In the genomic region with DNA sequence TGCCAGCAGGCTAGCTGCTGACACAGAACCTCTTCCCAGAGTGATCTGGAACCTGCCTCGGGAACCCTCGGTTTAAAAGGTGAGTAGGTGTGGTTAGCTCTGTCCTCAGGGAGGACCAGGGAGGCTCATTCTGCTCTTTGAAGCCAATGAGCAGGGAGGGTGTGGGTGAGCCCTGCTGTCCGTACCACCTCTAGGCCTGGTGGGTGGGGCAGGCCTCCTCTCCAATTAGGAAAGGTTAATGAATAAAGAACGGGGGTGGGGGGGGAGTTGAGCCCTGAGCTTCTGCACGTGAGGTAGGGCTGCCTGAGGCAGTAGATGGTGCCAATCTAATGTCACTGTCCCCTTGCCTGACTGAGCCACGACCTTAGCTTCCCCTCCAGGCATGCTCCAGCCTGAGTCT, we compare ENCODE assay signal across 17 mouse cellular contexts. TPM values are rescaled to one million over a fixed set of nuclear protein-coding genes. Genes with fewer than 3 reads are reported as not detected.
DNase-seq lines count a peak whose midpoint lies in the region; ATAC-seq and TF ChIP-seq lines count a peak whose summit lies in the region.
"Had no signal": no experiment of that assay in that cellular context is flagged by ENCODE, and none has a peak within 500 bp of the region (broad histone marks: within the 10 kb centered on the region; RNA-seq: fewer than 3 reads in every experiment).

No protein-coding gene starts in this region.

- ATAC-seq in liver, embryonic 13.5 days (ENCODE audit: low read depth), result no peak
- ATAC-seq: midbrain, embryonic 13.5 days had no signal

- intact Hi-C loops in heart, postnatal 10 days (cut with DNase I), result no loop called here

- H3K4me2 ChIP-seq in liver, embryonic 13.5 days, result no peak overlapping the region
- H3K4me2 ChIP-seq: limb, embryonic 13.5 days; midbrain, embryonic 13.5 days had no signal

- WGBS in heart, embryonic 10.5 days, result 26% methylated on average over 6 of the region's 6 CpGs
- 26% methylated on average over 6 of the region's 6 CpGs for WGBS in liver, adult 2 months
- WGBS in liver, embryonic 13.5 days (ENCODE audit: insufficient replicate concordance), result 34% methylated on average over 6 of the region's 6 CpGs

- H3K27me3 ChIP-seq in heart, embryonic 10.5 days (ENCODE audit: insufficient read depth, poor library complexity, severe bottlenecking), result peaks cover 56% of the 10 kb centered on the region
- H3K27me3 ChIP-seq in liver, adult 2 months (ENCODE audit: control insufficient read depth, insufficient read depth, low read length), result no peaks in the 10 kb centered on the region
- peaks cover 8% of the 10 kb centered on the region; the same call in 1 of the 2 replicates for H3K27me3 ChIP-seq in liver, embryonic 13.5 days
- H3K27me3 ChIP-seq: midbrain, embryonic 13.5 days had no signal

- peak overlapping the region; percentile 53 for H3K27ac ChIP-seq in heart, embryonic 10.5 days
- no peak overlapping the region for H3K27ac ChIP-seq in liver, adult 2 months (replicated peaks; ENCODE audit: insufficient read depth, low read depth, low read length)
- no peak overlapping the region for H3K27ac ChIP-seq in liver, embryonic 13.5 days
- H3K27ac ChIP-seq: hindbrain, embryonic 10.5 days; limb, embryonic 13.5 days; midbrain, embryonic 13.5 days had no signal

- H3K4me1 ChIP-seq in heart, embryonic 10.5 days, result peaks cover 33% of the 10 kb centered on the region
- H3K4me1 ChIP-seq in liver, adult 2 months (ENCODE audit: control insufficient read depth, insufficient read depth, low read length), result no peaks in the 10 kb centered on the region
- peaks cover 16% of the 10 kb centered on the region for H3K4me1 ChIP-seq in liver, embryonic 13.5 days (replicated peaks)

- H3K9ac ChIP-seq in liver, adult 2 months (ENCODE audit: low read depth, low read length), result no peak overlapping the region
- H3K9ac ChIP-seq in liver, embryonic 13.5 days, result 0 out of 2 replicates have a peak overlapping the region, but pooled peaks have one; percentile 9

- no peaks in the 10 kb centered on the region for H3K79me2 ChIP-seq in liver, adult 2 months (ENCODE audit: control insufficient read depth, insufficient read depth, low read length)

- DNase-seq in heart, embryonic 10.5 days (ENCODE audit: low spot score), result no peak
- no peak for DNase-seq in heart, postnatal 10 days
- DNase-seq in liver, adult 2 months (ENCODE audit: extremely low read depth, low read depth, low spot score), result peak; percentile 78
- no peak for DNase-seq in liver
- DNase-seq in kidney, adult 9 months, result peak; percentile 73
- DNase-seq in liver, embryonic 13.5 days, result no peak
- no peak for DNase-seq in adrenal gland, postnatal 4 days (ENCODE audit: low spot score in 2 of 2)
- DNase-seq in neural tube, embryonic 10.5 days (ENCODE audit: extremely low spot score, low spot score), result no peak
- DNase-seq: adrenal gland, postnatal 25 days; gastrocnemius, postnatal 14 days; layer of hippocampus, adult 9-11 months; thymus, postnatal 4 days had no signal

- no peak overlapping the region for H3K4me3 ChIP-seq in heart, embryonic 10.5 days
- no peak overlapping the region for H3K4me3 ChIP-seq in liver, adult 2 months (ENCODE audit: insufficient read depth, low read depth, low read length)
- no peak overlapping the region for H3K4me3 ChIP-seq in liver, embryonic 13.5 days (replicated peaks)
- H3K4me3 ChIP-seq: hindbrain, embryonic 10.5 days; limb, embryonic 13.5 days; midbrain, embryonic 13.5 days had no signal

- H3K36me3 ChIP-seq in heart, embryonic 10.5 days, result peaks cover 45% of the 10 kb centered on the region; the same call in 1 of the 2 replicates
- H3K36me3 ChIP-seq in liver, adult 2 months (ENCODE audit: control insufficient read depth, insufficient read depth, low read length), result peaks cover 16% of the 10 kb centered on the region
- no peaks in the 10 kb centered on the region for H3K36me3 ChIP-seq in liver, embryonic 13.5 days
- H3K36me3 ChIP-seq: hindbrain, embryonic 10.5 days; midbrain, embryonic 13.5 days had no signal

- TF ChIP-seq CTCF in liver, adult 2 months (IDR thresholded peaks at IDR 0.05; ENCODE audit: low read depth, low read length), result no peak

- H3K9me3 ChIP-seq in heart, embryonic 10.5 days, result no peaks in the 10 kb centered on the region
- no peaks in the 10 kb centered on the region for H3K9me3 ChIP-seq in liver, embryonic 13.5 days (replicated peaks)
- H3K9me3 ChIP-seq: hindbrain, embryonic 10.5 days; limb, embryonic 13.5 days; midbrain, embryonic 13.5 days had no signal

- no peak for TF ChIP-seq POLR2A in liver, adult 2 months (IDR thresholded peaks at IDR 0.05; ENCODE audit: extremely low read depth, insufficient read depth, low read length)

RNA-seq across cellular contexts. Expression of gene Pdk2, which starts 8.2 kb away (rescaled TPM):
- 27.4 and 41.1 TPM in 2 replicates for polyA plus RNA-seq in heart, embryonic 10.5 days (2016; fragmentation: Nextera tagmentation; extraction: Ambion mirVana)
- total RNA-seq in heart, postnatal 10 days (2021), result 100 to 1,000 TPM; 261 to 278 TPM
- total RNA-seq in liver, adult 2 months (2014; rRNA removed), result 17.7 and 30.9 TPM in 2 replicates
- polyA plus RNA-seq in liver, adult 2 months (2012; rRNA removed), result 101 and 125 TPM in 2 replicates
- 5.8 and 8.6 TPM in 2 replicates for polyA plus RNA-seq in liver, embryonic 13.5 days (2015; fragmentation: Nextera tagmentation; extraction: Ambion mirVana)
- 10 to 100 TPM; 59.8 to 69.3 TPM for total RNA-seq in adrenal gland, postnatal 4 days (2021)

RNA-seq across cellular contexts. Expression of gene Samd14, which starts 23.3 kb away (rescaled TPM):
- 15.1 and 18.8 TPM in 2 replicates for polyA plus RNA-seq in heart, embryonic 10.5 days (2016; fragmentation: Nextera tagmentation; extraction: Ambion mirVana)
- total RNA-seq in heart, postnatal 10 days (2021), result 1 to 10 TPM; 4.1 to 5.9 TPM
- 0.13 and 0.18 TPM in 2 replicates for total RNA-seq in liver, adult 2 months (2014; rRNA removed)
- 0.13 and 0.29 TPM in 2 replicates for polyA plus RNA-seq in liver, adult 2 months (2012; rRNA removed)
- 35.4 and 36.3 TPM in 2 replicates for polyA plus RNA-seq in liver, embryonic 13.5 days (2015; fragmentation: Nextera tagmentation; extraction: Ambion mirVana)
- 10 to 100 TPM; 16.2 to 22.5 TPM for total RNA-seq in adrenal gland, postnatal 4 days (2021)

RNA-seq across cellular contexts. Expression of gene Ppp1r9b, which starts 42.1 kb away (rescaled TPM):
- polyA plus RNA-seq in heart, embryonic 10.5 days (2016; fragmentation: Nextera tagmentation; extraction: Ambion mirVana), result 8.5 and 12.5 TPM in 2 replicates
- 10 to 100 TPM; 51.3 to 58.5 TPM for total RNA-seq in heart, postnatal 10 days (2021)
- 2.6 and 4.0 TPM in 2 replicates for total RNA-seq in liver, adult 2 months (2014; rRNA removed)
- 3.5 and 3.6 TPM in 2 replicates for polyA plus RNA-seq in liver, adult 2 months (2012; rRNA removed)
- polyA plus RNA-seq in liver, embryonic 13.5 days (2015; fragmentation: Nextera tagmentation; extraction: Ambion mirVana), result 10.0 and 10.6 TPM in 2 replicates
- 100 to 1,000 TPM; 108 to 113 TPM for total RNA-seq in adrenal gland, postnatal 4 days (2021)

RNA-seq across cellular contexts. Expression of gene Itga3, which starts 43.7 kb away (rescaled TPM):
- polyA plus RNA-seq in heart, embryonic 10.5 days (2016; fragmentation: Nextera tagmentation; extraction: Ambion mirVana), result 11.5 and 13.8 TPM in 2 replicates
- 10 to 100 TPM; 14.3 to 14.6 TPM for total RNA-seq in heart, postnatal 10 days (2021)
- 2.6 and 4.9 TPM in 2 replicates for total RNA-seq in liver, adult 2 months (2014; rRNA removed)
- polyA plus RNA-seq in liver, adult 2 months (2012; rRNA removed), result 5.7 and 10.0 TPM in 2 replicates
- 1.8 and 1.9 TPM in 2 replicates for polyA plus RNA-seq in liver, embryonic 13.5 days (2015; fragmentation: Nextera tagmentation; extraction: Ambion mirVana)
- total RNA-seq in adrenal gland, postnatal 4 days (2021), result 10 to 100 TPM; 28.9 to 37.0 TPM

RNA-seq across cellular contexts. Expression of gene Sgca, which starts 56.8 kb away (rescaled TPM):
- polyA plus RNA-seq in heart, embryonic 10.5 days (2016; fragmentation: Nextera tagmentation; extraction: Ambion mirVana), result 12.5 and 25.8 TPM in 2 replicates
- total RNA-seq in heart, postnatal 10 days (2021), result 100 to 1,000 TPM; 123 to 128 TPM
- 0.09 TPM in 1 of 2 replicates, not detected in the other for total RNA-seq in liver, adult 2 months (2014; rRNA removed)
- polyA plus RNA-seq in liver, adult 2 months (2012; rRNA removed), result not detected in 2 replicates
- 0.21 and 0.28 TPM in 2 replicates for polyA plus RNA-seq in liver, embryonic 13.5 days (2015; fragmentation: Nextera tagmentation; extraction: Ambion mirVana)
- total RNA-seq in adrenal gland, postnatal 4 days (2021), result 1 to 10 TPM; 2.8 to 3.9 TPM
- total RNA-seq: adrenal gland, postnatal 25 days; ES-E14; neutrophil, adult 5-6 weeks had no signal

Comparison
In these comparisons a context has a peak if more than half of its experiments do, and no peak if none do; other contexts are left out.
1. DNase-seq: peak in liver, adult 2 months (single experiment) and kidney, adult 9 months (single experiment); none in heart, embryonic 10.5 days (single experiment), heart, postnatal 10 days (0 of 2), liver (single experiment), liver, embryonic 13.5 days (single experiment), adrenal gland, postnatal 4 days (0 of 2) and neural tube, embryonic 10.5 days (single experiment).
2. RNA of gene Ppp1r9b, which starts 42.1 kb away (total RNA-seq): 108 to 113 TPM in adrenal gland, postnatal 4 days and 51.3 to 58.5 TPM in heart, postnatal 10 days; 2.6 to 4.0 TPM in liver, adult 2 months; every median in the first group is over 10 times any median in the second.